Mouse (Mus musculus): ENCODE data around the gene Aldh16a1. TPM values are rescaled to one million over a fixed set of nuclear protein-coding genes. Genes with fewer than 3 reads are reported as not detected.
A peak's percentile ranks its signal among the peaks of the same experiment; 100 is the strongest.

Aldh16a1 gene
- polyA plus RNA-seq, 1 experiment from 2014 or later, result 24.1 TPM

GRCm38 (mm10) chr7:45092828-45093515 is 61.4 kb downstream of the Aldh16a1 start:
- Histone ChIP-seq H3K4me3 (replicated peaks; ENCODE audit: low read depth, low read length) (no peak overlapping the region), H3K27ac (replicated peaks; ENCODE audit: low read depth, low read length) (no peak overlapping the region), H3K27me3 (ENCODE audit: control insufficient read depth, insufficient read depth, low read length) (no peaks in the 10 kb centered on the region), H3K4me1 (ENCODE audit: control insufficient read depth, insufficient read depth, low read length) (0 out of 2 replicates have a peak, but pooled peaks cover 3% of the 10 kb centered on the region), H3K9ac (replicated peaks; ENCODE audit: low read length) (no peak overlapping the region), H3K36me3 (ENCODE audit: control insufficient read depth, insufficient read depth, low read length) (no peaks in the 10 kb centered on the region), H3K9me3 (ENCODE audit: control insufficient read depth, low read length) (no peaks in the 10 kb centered on the region), H3K4me2 (ENCODE audit: low read length) (no peak overlapping the region)
- DNase-seq (no peak), ATAC-seq (ENCODE audit: low FRiP score, low TSS enrichment) (no peak)
- 70% methylated on average over 12 of the region's 12 CpGs for WGBS

DNA sequence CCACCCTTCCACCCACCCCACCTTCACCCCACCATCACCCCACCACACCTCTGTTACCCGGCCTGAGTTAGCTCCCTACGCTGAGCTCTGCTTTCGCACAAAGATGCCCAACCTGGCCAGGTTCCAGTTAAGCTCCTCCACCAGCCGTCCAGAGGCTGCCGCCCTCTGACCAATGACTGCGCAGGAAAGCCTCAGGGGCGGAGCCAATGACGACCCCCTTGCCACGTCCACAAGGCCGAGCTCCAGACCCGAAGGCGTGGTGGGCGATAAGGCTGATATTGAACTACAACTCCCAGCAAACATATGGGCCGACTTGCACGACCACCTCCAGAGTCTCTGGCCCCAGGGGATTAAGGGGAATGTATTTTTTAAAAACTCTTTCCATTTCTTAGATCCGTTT is 62.3 kb downstream of the Aldh16a1 start, which contains the start of gene Rcn3:
Gene Rcn3, minus strand, starts transcription at position 174 of the 400 bp plus-strand sequence.
- DNase-seq (peak; percentile 92), ATAC-seq (ENCODE audit: low FRiP score, low TSS enrichment) (peak; percentile 93)
- H3K9me3 ChIP-seq (ENCODE audit: control insufficient read depth, low read length), result no peaks in the 10 kb centered on the region
- H3K27ac ChIP-seq (replicated peaks; ENCODE audit: low read depth, low read length), result no peak within 1 kb of the TSS
- peak within 1 kb of the TSS; percentile 45 for H3K9ac ChIP-seq (replicated peaks; ENCODE audit: low read length)
- H3K4me2 ChIP-seq (ENCODE audit: low read length), result peak within 1 kb of the TSS; percentile 64
- peak within 1 kb of the TSS; percentile 39 for H3K4me3 ChIP-seq (replicated peaks; ENCODE audit: low read depth, low read length)
- H3K4me1 ChIP-seq (ENCODE audit: control insufficient read depth, insufficient read depth, low read length), result 0 out of 2 replicates have a peak, but pooled peaks cover 3% of the 10 kb centered on the region
- WGBS, result under 1% methylated on average over 16 of the region's 16 CpGs
- no peaks in the 10 kb centered on the region for H3K36me3 ChIP-seq (ENCODE audit: control insufficient read depth, insufficient read depth, low read length)
- H3K27me3 ChIP-seq (ENCODE audit: control insufficient read depth, insufficient read depth, low read length), result no peaks in the 10 kb centered on the region

- H3K27me3 ChIP-seq (ENCODE audit: control insufficient read depth, insufficient read depth, low read length), result no peaks in the 10 kb centered on the region
- 0 out of 2 replicates have a peak, but pooled peaks cover 3% of the 10 kb centered on the region for H3K4me1 ChIP-seq (ENCODE audit: control insufficient read depth, insufficient read depth, low read length)
- peaks cover 4% of the 10 kb centered on the region for H3K36me3 ChIP-seq (ENCODE audit: control insufficient read depth, insufficient read depth, low read length)
- H3K9ac ChIP-seq (replicated peaks; ENCODE audit: low read length), result peak overlapping the region; percentile 45
- 17% methylated on average over 35 of the region's 35 CpGs for WGBS
- H3K4me3 ChIP-seq (replicated peaks; ENCODE audit: low read depth, low read length), result peak overlapping the region; percentile 39
- H3K27ac ChIP-seq (replicated peaks; ENCODE audit: low read depth, low read length), result no peak overlapping the region
- peak overlapping the region; percentile 64 for H3K4me2 ChIP-seq (ENCODE audit: low read length)
- ATAC-seq (ENCODE audit: low FRiP score, low TSS enrichment) (0 out of 2 replicates have a peak, but pooled peaks have one; percentile 14), DNase-seq (peak; percentile 19)
- no peaks in the 10 kb centered on the region for H3K9me3 ChIP-seq (ENCODE audit: control insufficient read depth, low read length)
Measured at GRCm38 (mm10) chr7:45091001-45091990, 63.1 kb downstream of the Aldh16a1 start.

MicroRNAs within 50 kb of the gene (microRNA counts, 519-probe panel; counts per million panel counts)
- microRNA mmu-miR-150, result 4,195 counts per million, percentile 29 among the panel's probes with 10 or more counts

Small RNA genes within 50 kb of the gene (microRNA-seq; reads per million reads assigned to microRNA genes)
- gene Mir150 (94.4 reads per million, percentile 55 among the genes with 10 or more reads in this experiment), gene Mir5121 (16.9 reads per million, percentile 38 among the genes with 10 or more reads in this experiment), gene Mir7055 (not detected)

Other genes starting within 250 kb of the Aldh16a1 start
- 124 and 133 TPM in 2 replicates for gene Ap2a1, start 225.1 kb downstream of the Aldh16a1 start, polyA plus RNA-seq (2014; fragmentation: Nextera tagmentation; extraction: Ambion mirVana)
- not detected in 2 replicates for gene Tsks, start 211.4 kb downstream of the Aldh16a1 start, polyA plus RNA-seq (2014; fragmentation: Nextera tagmentation; extraction: Ambion mirVana)
- gene Cpt1c, start 179.7 kb downstream of the Aldh16a1 start, polyA plus RNA-seq (2014; fragmentation: Nextera tagmentation; extraction: Ambion mirVana), result 50.1 and 52.3 TPM in 2 replicates
- 236 and 281 TPM in 2 replicates for gene Prmt1, start 168.0 kb downstream of the Aldh16a1 start, polyA plus RNA-seq (2014; fragmentation: Nextera tagmentation; extraction: Ambion mirVana)
- gene Irf3, start 156.9 kb downstream of the Aldh16a1 start, polyA plus RNA-seq (2014; fragmentation: Nextera tagmentation; extraction: Ambion mirVana), result 46.7 and 54.0 TPM in 2 replicates
- 11.8 and 15.4 TPM in 2 replicates for gene Bcl2l12, start 155.9 kb downstream of the Aldh16a1 start, polyA plus RNA-seq (2014; fragmentation: Nextera tagmentation; extraction: Ambion mirVana)
- 60.6 and 61.2 TPM in 2 replicates for gene Scaf1, start 138.2 kb downstream of the Aldh16a1 start, polyA plus RNA-seq (2014; fragmentation: Nextera tagmentation; extraction: Ambion mirVana)
- gene Rras, start 136.6 kb downstream of the Aldh16a1 start, polyA plus RNA-seq (2014; fragmentation: Nextera tagmentation; extraction: Ambion mirVana), result 9.7 and 13.2 TPM in 2 replicates
- gene Prr12, start 101.7 kb downstream of the Aldh16a1 start, polyA plus RNA-seq (2014; fragmentation: Nextera tagmentation; extraction: Ambion mirVana), result 19.5 and 21.4 TPM in 2 replicates
- 55.3 and 65.9 TPM in 2 replicates for gene Nosip, start 92.2 kb downstream of the Aldh16a1 start, polyA plus RNA-seq (2014; fragmentation: Nextera tagmentation; extraction: Ambion mirVana)
- gene Prrg2, start 91.9 kb downstream of the Aldh16a1 start, polyA plus RNA-seq (2014; fragmentation: Nextera tagmentation; extraction: Ambion mirVana), result 10.1 and 12.2 TPM in 2 replicates
- gene Rcn3, start 62.4 kb downstream of the Aldh16a1 start, polyA plus RNA-seq (2014; fragmentation: Nextera tagmentation; extraction: Ambion mirVana), result 31.2 and 59.3 TPM in 2 replicates
- gene Fcgrt, start 50.7 kb downstream of the Aldh16a1 start, polyA plus RNA-seq (2014; fragmentation: Nextera tagmentation; extraction: Ambion mirVana), result 4.8 and 21.8 TPM in 2 replicates
- gene Rps11, start 30.1 kb downstream of the Aldh16a1 start, polyA plus RNA-seq (2014; fragmentation: Nextera tagmentation; extraction: Ambion mirVana), result 915 and 960 TPM in 2 replicates
- 746 and 846 TPM in 2 replicates for gene Rpl13a, start 25.8 kb downstream of the Aldh16a1 start, polyA plus RNA-seq (2014; fragmentation: Nextera tagmentation; extraction: Ambion mirVana)
- 0.53 TPM in 1 of 2 replicates, not detected in the other for gene Gm45713, start 18.4 kb downstream of the Aldh16a1 start, polyA plus RNA-seq (2014; fragmentation: Nextera tagmentation; extraction: Ambion mirVana)
- 0.50 and 1.4 TPM in 2 replicates for gene Flt3l, start 18.2 kb downstream of the Aldh16a1 start, polyA plus RNA-seq (2014; fragmentation: Nextera tagmentation; extraction: Ambion mirVana)
- 92.8 and 96.2 TPM in 2 replicates for gene Pih1d1, start 281 bp downstream of the Aldh16a1 start, polyA plus RNA-seq (2014; fragmentation: Nextera tagmentation; extraction: Ambion mirVana)
- 0.39 and 0.62 TPM in 2 replicates for gene Slc17a7, start 9.4 kb upstream of the Aldh16a1 start, polyA plus RNA-seq (2014; fragmentation: Nextera tagmentation; extraction: Ambion mirVana)
- not detected in 2 replicates for gene Gfy, start 25.0 kb upstream of the Aldh16a1 start, polyA plus RNA-seq (2014; fragmentation: Nextera tagmentation; extraction: Ambion mirVana)
- gene Pth2, start 26.4 kb upstream of the Aldh16a1 start, polyA plus RNA-seq (2014; fragmentation: Nextera tagmentation; extraction: Ambion mirVana), result 0.68 and 1.4 TPM in 2 replicates
- gene Ccdc155, start 50.3 kb upstream of the Aldh16a1 start, polyA plus RNA-seq (2014; fragmentation: Nextera tagmentation; extraction: Ambion mirVana), result 0.33 and 0.34 TPM in 2 replicates
- 2.4 and 2.7 TPM in 2 replicates for gene Dkkl1, start 57.6 kb upstream of the Aldh16a1 start, polyA plus RNA-seq (2014; fragmentation: Nextera tagmentation; extraction: Ambion mirVana)
- 38.4 and 59.7 TPM in 2 replicates for gene Tead2, start 61.2 kb upstream of the Aldh16a1 start, polyA plus RNA-seq (2014; fragmentation: Nextera tagmentation; extraction: Ambion mirVana)
- gene Cd37, start 84.5 kb upstream of the Aldh16a1 start, polyA plus RNA-seq (2014; fragmentation: Nextera tagmentation; extraction: Ambion mirVana), result 0.76 and 1.0 TPM in 2 replicates
- 0.16 and 0.54 TPM in 2 replicates for gene Slc6a16, start 86.5 kb upstream of the Aldh16a1 start, polyA plus RNA-seq (2014; fragmentation: Nextera tagmentation; extraction: Ambion mirVana)
- not detected in 2 replicates for gene Slc6a21, start 122.9 kb upstream of the Aldh16a1 start, polyA plus RNA-seq (2014; fragmentation: Nextera tagmentation; extraction: Ambion mirVana)
- gene Trpm4, start 179.2 kb upstream of the Aldh16a1 start, polyA plus RNA-seq (2014; fragmentation: Nextera tagmentation; extraction: Ambion mirVana), result 8.4 and 9.5 TPM in 2 replicates
- not detected in 2 replicates for gene Hrc, start 180.7 kb upstream of the Aldh16a1 start, polyA plus RNA-seq (2014; fragmentation: Nextera tagmentation; extraction: Ambion mirVana)
- 26.9 and 28.0 TPM in 2 replicates for gene Ppfia3, start 212.4 kb upstream of the Aldh16a1 start, polyA plus RNA-seq (2014; fragmentation: Nextera tagmentation; extraction: Ambion mirVana)
- gene Lin7b, start 216.0 kb upstream of the Aldh16a1 start, polyA plus RNA-seq (2014; fragmentation: Nextera tagmentation; extraction: Ambion mirVana), result 11.6 and 26.5 TPM in 2 replicates
- gene Snrnp70, start 241.2 kb upstream of the Aldh16a1 start, polyA plus RNA-seq (2014; fragmentation: Nextera tagmentation; extraction: Ambion mirVana), result 80.6 and 135 TPM in 2 replicates

Measured in midbrain, embryonic 14.5 days (tissue).